Mouse (Mus musculus) induced T-regulatory cell, adult 2 months (primary cell): ENCODE measurements around the gene Slc25a39.
"Not testable (repeated sequence)": the region's sequence is repeated elsewhere in the genome, so short reads cannot be mapped to it uniquely, and the experiment has no call there.

ENCODE experiments used
- DNase-seq: peaks from one replicate; pipeline ENCODE4 v3.0.0-alpha.2; 2012; ENCODE audit warnings: low read depth

Slc25a39 gene

GRCm38 (mm10) chr11:102371926-102372685, 35.6 kb downstream of the Slc25a39 start:
- DNase-seq, result no peak

GRCm38 (mm10) chr11:102370285-102370684, 37.5 kb downstream of the Slc25a39 start:
- DNase-seq, result no peak

- no peak for DNase-seq
These were observed 38.5 kb downstream of the Slc25a39 start for GRCm38 (mm10) chr11:102369263-102369662.

- DNase-seq, result no peak
These were observed 39.4 kb downstream of the Slc25a39 start for GRCm38 (mm10) chr11:102368347-102368746.

GRCm38 (mm10) chr11:102367504-102368280, 40.1 kb downstream of the Slc25a39 start:
- no peak for DNase-seq

GRCm38 (mm10) chr11:102366103-102366502, 41.6 kb downstream of the Slc25a39 start, which contains the start of gene Slc4a1:
Gene Slc4a1 (minus strand): TSS chr11:102366203.
- DNase-seq, result not testable (repeated sequence)

GRCm38 (mm10) chr11:102365699-102366098, 42.0 kb downstream of the Slc25a39 start:
- no peak for DNase-seq

- no peak for DNase-seq
These were observed 43.0 kb downstream of the Slc25a39 start for GRCm38 (mm10) chr11:102364570-102365371.

GRCm38 (mm10) chr11:102363623-102364022, 44.1 kb downstream of the Slc25a39 start:
- DNase-seq, result no peak

GRCm38 (mm10) chr11:102361776-102362495, 45.8 kb downstream of the Slc25a39 start:
- DNase-seq, result no peak

- no peak for DNase-seq
These were observed 49.4 kb downstream of the Slc25a39 start for GRCm38 (mm10) chr11:102358365-102358764.

GRCm38 (mm10) chr11:102356636-102357350, 51.0 kb downstream of the Slc25a39 start:
- no peak for DNase-seq

GRCm38 (mm10) chr11:102356190-102356589, 51.6 kb downstream of the Slc25a39 start:
- no peak for DNase-seq

- no peak for DNase-seq
These were observed 52.2 kb downstream of the Slc25a39 start for GRCm38 (mm10) chr11:102355501-102355900.

GRCm38 (mm10) chr11:102353021-102353431, 54.7 kb downstream of the Slc25a39 start:
- no peak for DNase-seq
